Mouse (Mus musculus) duodenum, adult 2 months (tissue): Measurements from ENCODE around the gene Dicer1. TPM values are rescaled to one million over a fixed set of nuclear protein-coding genes. Genes with fewer than 3 reads are reported as not detected.

ENCODE experiments used
- polyA plus RNA-seq: library from polyadenylated mRNA; depleted of rRNA; stranded (reverse); fragments of >200 nt; gene quantifications from 2 replicates; pipeline ENCODE4 v1.2.3, GENCODE M21; 2012; ENCODE audit warnings: low replicate concordance; rRNA removed

Dicer1 gene
- 2.1 and 3.0 TPM in 2 replicates for polyA plus RNA-seq

GRCm38 (mm10) chr12:104751814-104752765, at the start of gene Dicer1:
TSS of gene Dicer1 (minus strand) at chr12:104751952.

Other genes with a start within 250 kb of the Dicer1 start
- 2.1 and 4.2 TPM in 2 replicates for gene Clmn, start 113.1 kb upstream of the Dicer1 start, polyA plus RNA-seq